Mouse (Mus musculus) gastrocnemius, postnatal 10 days (tissue): ENCODE measurements around the gene Nrn1l. TPM values are rescaled to one million over a fixed set of nuclear protein-coding genes. Genes with fewer than 3 reads are reported as not detected.

Experiments
- DNase-seq: peaks from one replicate; pipeline ENCODE4 v3.0.0; 2021; ENCODE audit warnings: mixed read lengths
- long read RNA-seq, 2 experiments: library from polyadenylated mRNA; stranded (forward); transcript quantifications; one replicate each; pipeline ENCODE4 v2.0.0; 2021
- total RNA-seq, 2 experiments: library from RNA; stranded (reverse); gene quantifications; 2 replicates each; pipeline ENCODE4 v1.2.3; 2021

Nrn1l gene
- total RNA-seq: under 1 TPM in 1 of 2 experiments, not detected in 1; 0.56 TPM
- long read RNA-seq, experiment 1: 0 reads
- long read RNA-seq, experiment 2: 0 reads

DNA sequence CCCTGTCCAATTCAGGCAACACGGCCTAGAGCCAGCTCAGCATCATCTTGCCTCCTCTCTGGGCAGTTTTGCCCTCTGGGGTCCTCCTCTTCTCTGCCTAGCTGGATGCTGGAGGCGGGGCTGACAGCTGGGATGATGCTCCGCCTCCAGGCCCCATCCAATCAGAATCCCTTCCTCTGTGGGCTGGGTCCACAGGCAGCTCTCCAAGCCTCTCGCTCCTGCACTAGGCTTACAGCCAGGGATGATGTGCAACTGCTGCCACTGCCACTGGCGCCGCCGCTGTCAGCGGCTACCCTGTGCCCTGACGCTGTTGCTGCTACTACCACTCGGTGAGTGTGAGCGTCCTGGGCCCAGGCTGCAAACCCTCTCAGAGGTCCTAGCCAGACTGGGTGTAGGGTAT is at the start of gene Nrn1l:
Gene Nrn1l (plus strand): TSS at position 229 of the 400 bp plus-strand sequence.
- peak; percentile 72 for DNase-seq

DNA sequence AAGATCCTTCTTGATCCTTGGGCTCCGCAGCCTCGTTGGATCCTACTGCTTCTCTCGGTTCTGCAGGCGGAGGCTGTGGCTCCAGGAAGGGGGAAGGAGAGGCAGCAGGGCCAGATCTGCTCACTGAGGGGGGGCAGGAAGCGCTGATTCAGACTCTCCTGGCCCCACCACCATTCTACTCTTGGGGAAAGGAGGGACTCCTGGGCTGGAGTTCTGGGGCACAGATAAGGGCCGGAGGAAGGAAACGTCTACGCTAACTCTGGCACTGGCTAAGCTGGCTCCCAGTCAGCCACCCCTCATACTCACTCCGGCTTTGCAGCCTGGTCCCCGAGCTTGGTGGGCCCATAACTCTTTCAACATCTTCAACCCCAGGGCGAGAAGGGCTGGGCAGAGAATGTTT is 46.7 kb upstream of the Nrn1l start:
- DNase-seq: no peak

DNA sequence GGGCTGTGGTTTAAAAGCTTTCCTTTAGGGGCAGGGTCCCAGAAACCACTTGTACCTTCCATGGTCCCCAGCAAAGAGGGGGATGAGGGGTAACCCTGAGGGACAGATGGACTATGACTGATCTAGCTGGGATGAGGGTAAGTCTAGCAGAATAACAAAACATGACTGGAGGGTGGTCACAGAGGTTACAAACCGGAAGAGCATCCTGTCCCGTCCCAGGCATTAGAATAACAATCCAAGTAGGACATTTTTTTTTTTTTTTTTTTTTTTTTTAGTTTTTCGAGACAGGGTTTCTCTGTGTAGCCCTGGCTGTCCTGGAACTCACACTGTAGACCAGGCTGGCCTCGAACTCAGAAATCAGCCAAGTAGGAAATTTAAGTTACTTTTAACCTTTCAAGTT is 43.4 kb upstream of the Nrn1l start:
- no peak for DNase-seq

DNA sequence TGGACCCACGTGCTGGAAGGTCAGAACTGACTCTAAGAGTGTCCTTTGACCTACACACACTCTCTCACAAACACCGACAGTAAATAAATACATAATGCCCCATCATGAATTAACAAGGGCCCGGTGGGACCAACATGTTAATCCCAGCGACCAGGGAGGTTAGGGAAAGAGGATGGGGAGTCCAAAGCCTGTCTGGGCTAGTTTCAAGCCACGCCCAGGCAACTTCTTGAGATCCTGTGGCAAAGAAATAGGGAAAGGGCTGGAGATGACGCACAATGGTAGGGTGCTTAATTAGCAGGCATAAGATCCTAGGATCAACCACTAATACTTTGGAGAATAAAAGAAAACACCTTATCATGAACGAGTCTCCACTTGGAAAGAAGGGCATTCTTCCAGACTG is 42.8 kb upstream of the Nrn1l start:
- no peak for DNase-seq

DNA sequence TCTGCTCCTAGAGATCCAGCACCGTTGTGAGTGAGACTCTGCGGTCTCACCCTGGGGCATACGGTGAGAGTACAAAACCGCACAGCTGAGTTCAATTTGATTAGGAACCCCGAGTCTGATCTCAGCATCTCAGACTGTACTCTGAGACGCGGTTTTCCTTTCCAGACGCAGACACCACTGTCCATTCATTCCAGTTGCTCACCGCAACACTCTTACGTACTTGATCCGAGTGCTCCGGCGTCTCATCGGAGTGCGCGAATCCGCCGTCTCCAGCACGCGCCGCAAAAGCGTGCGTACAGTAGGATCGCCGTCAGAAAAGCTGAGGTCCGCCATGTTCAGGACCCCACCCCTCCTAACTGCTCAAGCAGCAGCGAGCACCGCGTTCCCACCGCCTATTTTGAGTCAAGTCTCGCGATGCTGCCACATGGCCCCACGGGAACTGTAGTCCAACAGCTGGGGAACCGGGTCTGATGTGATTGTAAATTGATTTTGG is 41.7 kb upstream of the Nrn1l start:
- DNase-seq: peak; percentile 88

DNA sequence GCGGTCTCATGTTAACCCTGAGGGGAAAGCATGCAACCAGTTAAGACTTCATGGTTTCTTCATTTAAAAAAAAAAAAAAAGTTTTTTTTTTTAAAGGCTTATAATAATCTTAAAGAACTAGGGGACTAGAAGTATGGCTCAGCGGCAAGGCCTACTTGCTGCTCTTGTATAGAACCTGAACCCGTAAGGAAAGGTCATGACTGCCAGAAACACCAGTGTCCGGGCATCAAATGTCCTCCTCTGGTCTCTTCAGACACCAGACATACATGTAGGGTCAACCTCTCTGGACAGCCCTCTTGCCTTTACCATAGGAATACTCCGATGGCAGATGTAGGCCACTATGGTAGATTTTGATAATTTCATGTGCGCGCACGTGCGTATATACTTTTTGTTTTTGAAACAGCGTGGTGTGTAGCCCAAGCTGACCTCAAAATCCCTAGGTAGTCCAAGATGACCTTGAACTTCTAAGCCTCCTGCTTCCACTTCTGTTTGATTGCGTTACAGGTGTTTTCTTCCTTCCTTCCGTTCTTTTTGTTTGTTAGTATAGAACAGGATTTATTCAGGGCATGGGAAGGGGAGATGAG is 41.1 kb upstream of the Nrn1l start:
- no peak for DNase-seq

DNA sequence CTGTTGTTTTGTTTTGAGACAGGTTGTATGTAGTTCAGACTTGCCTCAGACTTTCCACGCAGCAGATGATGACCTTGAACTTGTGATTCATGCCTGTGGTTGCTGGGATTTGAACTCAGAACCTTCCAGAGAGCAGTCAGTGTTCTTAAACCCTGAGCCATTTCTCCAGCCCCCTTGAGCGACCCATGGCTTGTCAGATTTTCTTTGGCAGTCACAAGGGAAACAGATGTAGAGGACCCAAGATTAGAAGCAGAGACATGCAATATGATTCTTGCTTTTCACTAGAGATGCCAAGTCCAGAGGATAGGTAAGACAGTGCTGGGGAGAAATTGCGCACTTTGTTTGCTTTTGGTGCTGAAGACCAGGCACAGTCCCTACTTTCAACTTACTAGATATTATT is 40.2 kb upstream of the Nrn1l start, which contains the start of gene Cenpt:
Gene Cenpt (minus strand): TSS at position 101 of the 400 bp plus-strand sequence.
- no peak for DNase-seq

DNA sequence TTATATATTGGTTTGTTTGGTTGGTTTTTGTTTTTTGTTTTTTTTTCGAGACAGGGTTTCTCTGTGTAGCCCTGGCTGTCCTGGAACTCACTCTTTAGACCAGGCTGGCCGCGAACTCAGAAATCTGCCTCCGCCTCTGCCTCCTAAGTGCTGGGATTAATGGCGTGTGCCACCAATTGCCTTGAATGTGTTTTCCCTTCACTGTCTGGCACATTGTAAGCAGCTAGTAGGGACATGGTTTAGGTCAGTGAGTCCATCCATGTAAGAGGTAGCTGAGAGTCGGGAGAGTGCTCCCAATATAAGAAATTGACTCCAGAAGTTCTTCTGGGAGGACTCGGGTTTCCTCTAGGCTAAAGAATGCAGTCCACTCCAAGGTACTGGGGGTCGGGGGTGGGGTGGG is 39.1 kb upstream of the Nrn1l start:
- no peak for DNase-seq

DNA sequence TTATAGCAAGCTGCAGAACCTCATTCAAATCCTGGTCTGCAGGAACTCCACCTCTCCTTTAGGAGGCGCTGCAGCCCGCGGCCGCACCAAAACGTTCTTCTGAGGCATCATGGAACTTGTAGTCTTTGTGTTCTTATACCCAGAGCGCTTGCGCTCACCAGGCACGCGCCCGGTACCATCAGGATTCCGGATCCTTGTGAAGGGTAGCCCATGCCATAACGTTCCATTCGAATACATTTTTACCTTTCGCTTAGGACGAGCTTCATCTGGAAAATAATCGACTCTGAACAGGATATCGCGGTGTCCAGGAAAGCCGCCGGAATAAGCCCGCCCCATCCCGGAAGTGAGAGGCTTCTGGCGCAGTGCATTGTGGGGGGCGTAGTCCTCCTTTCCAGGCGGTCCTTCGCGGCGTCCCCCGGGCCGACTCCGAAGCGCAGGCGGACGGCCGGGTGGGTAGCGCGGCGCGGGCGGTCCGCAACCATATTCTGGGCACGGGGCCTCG is 38.6 kb upstream of the Nrn1l start, which contains the start of gene Thap11:
Gene Thap11 (plus strand): TSS at position 418 of the 502 bp plus-strand sequence.
- peak; percentile 93 for DNase-seq

DNA sequence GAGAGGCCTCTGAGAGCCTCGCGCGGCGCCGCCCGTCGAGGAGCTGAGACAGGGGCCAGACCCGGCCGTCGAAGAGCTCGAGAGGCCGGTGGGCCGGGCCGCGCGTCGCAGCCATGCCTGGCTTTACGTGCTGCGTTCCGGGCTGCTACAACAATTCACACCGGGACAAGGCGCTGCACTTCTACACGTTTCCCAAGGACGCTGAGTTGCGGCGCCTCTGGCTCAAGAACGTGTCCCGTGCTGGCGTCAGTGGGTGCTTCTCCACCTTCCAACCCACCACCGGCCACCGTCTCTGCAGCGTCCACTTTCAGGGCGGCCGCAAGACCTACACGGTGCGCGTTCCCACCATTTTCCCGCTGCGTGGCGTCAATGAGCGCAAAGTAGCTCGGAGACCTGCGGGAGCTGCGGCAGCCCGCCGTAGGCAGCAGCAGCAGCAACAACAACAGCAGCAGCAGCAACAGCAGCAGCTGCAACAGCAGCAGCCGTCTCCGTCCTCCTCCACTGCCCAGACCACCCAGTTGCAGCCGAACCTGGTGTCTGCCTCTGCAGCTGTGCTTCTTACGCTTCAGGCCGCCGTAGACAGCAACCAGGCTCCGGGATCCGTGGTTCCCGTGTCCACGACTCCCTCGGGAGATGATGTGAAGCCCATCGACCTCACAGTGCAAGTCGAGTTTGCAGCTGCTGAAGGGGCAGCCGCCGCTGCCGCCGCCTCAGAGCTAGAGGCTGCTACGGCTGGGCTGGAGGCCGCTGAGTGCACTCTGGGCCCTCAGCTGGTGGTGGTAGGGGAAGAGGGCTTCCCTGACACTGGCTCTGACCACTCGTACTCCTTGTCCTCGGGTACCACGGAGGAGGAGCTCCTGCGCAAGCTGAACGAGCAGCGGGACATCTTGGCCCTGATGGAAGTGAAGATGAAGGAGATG is 37.9 kb upstream of the Nrn1l start:
- DNase-seq: peak; percentile 59

DNA sequence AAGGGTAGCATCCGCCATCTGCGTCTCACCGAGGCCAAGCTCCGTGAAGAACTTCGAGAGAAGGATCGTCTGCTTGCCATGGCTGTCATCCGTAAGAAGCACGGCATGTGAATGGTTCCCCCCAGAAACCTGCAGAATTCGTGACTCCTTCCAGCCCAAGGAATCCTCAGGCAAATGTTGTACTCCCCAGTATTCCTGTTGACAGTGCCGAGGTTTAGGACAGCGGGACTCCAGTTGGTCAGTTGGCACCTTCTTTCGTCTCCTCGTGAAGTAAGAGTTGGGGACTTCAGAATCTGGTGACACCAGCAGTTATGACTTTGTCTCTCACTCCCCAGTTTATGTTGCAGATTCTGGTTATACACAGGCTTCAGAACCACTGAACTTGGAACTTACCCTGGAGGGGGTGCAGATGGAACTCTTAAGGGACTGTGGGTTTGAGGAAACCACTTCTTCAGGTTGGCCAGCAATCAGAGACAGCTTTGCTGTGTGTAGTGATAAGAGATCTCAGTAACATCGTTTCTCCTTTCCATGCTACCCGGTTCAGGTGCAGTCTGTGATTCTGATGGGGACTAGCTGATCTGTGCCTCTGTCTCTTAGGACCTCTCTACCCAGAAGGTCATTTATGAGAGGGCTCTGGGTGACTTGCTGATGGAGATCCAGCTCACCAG is 37.1 kb upstream of the Nrn1l start:
- no peak for DNase-seq

DNA sequence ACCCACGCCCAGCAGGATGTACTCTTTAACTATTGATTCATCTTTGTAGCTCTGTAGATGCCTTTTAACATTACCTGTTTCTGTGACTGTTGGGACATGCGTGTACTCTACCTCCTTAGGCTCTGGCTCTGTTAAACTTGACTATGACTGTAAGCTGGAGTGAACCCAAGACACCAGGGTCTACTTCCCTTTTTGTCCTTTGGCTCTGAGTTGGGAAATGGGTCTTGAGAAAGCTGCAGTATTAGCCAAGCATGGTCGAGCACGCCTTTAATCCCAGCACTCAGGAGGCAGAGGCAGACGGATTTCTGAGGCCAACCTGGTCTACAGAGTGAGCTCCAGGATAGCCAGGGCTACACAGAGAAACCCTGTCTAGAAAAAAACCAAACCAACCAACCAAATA is 34.9 kb upstream of the Nrn1l start:
- DNase-seq: no peak

DNA sequence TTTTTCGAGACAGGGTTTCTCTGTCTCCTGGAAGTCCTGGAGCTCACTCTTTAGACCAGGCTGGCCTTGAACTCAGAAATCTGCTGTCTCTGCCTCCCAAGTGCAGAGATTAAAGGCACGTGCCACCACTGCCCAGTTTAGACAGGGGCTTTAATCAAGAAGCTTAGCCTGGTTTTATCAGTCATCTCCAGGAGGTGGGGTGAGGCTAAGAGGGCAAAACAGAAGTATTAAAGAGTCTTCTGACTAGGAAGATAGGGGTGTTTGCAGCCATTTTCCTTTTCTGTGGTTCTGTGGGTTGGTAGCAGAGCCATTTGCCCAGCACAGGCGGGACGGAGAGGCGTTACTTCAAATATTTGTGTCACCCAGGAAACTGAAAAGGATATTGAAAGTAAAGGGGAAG is 34.1 kb upstream of the Nrn1l start:
- DNase-seq: no peak

DNA sequence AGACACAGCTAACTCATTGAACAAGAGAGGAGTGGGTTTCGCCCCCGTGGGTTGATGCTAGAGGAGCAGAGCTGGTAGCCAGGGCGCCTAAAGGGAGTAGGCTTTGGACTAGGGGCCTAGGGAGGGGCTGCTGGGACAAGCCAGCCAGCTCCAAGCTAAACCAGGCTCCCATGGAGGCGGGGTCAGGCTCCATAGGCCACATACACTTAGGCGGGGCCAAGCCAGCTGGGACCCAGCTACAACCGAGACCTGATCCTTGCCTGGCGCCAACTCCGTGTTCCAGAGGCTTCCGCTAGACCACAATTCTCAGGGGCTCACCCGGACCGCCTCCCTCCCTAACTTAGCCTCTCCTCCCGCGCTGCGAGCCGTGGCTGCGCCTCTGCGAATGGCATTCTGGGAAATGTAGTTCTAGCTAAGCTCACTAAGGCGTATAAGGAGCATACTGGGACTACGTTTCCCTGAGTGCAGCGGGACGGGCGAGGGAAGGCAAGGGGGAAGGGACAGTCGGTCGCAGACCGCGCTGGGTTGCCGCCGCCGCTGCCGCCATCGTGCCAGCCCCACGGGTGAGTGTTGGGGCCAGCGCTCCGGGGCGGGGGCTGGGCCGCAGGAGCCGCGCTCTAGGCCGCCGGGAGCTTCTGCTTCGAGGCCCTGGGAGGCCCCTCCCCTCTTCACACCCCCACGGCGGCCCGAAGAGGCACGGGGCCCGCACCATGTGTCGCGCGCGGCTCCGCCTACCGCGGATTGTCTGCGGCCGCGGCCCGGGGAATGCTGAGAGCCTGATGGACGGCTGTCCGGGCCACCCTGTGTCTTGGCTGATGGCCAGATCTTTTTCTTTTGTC is 33.0 kb upstream of the Nrn1l start, which contains the start of gene Nutf2:
Gene Nutf2 (plus strand): TSS at position 438 of the 839 bp plus-strand sequence.
- DNase-seq: peak; percentile 85

DNA sequence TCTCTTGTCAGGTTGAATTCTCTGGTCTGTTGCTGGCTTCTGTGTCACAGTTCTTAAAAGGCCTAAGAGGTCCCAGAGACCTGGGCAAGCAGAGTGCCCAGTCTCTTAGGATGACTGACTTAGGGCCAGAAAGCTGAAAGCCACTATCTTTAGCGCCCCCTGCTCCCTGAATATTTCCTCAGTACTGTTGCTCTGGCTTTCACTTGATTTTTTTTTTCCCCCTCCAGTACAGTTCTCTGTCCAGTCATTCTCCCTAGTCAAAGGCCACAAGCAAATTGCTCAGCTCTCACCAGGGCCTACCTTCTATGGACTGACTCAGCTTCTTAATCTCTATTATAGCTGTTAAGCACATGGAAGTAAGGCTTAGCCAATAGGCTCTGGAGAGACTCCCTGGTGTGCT is 31.4 kb upstream of the Nrn1l start:
- no peak for DNase-seq

DNA sequence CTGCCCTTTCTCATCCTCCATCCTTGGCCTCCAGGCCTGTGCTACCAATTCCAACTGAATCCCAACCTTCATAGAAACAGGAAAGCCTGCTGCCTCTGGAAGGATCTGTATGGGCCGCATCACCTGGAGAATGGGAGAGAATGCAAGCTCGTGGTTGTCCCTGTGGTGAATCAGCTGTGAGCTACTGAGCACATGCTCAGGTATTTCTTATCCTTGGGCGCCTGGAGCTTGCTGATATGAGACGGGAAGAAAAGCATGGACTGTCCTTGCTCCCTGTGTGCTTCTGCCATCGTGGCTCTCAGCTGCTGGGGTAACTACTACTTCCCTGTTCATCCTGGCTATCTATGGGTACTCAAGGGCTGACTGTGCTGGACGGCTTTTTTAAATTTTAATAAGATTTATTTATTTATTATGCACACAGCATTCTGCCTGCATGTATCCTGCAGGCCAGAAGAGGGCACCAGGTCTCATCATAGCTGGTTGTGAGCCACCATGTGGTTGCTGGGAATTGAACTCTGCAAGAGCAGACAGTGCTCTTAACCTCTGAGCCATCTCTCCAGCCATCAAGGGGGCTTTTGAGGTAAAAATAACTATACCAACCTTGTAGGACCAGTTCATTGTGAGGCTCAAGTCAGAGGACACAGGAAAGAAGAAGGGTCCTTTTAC is 26.9 kb upstream of the Nrn1l start:
- no peak for DNase-seq

DNA sequence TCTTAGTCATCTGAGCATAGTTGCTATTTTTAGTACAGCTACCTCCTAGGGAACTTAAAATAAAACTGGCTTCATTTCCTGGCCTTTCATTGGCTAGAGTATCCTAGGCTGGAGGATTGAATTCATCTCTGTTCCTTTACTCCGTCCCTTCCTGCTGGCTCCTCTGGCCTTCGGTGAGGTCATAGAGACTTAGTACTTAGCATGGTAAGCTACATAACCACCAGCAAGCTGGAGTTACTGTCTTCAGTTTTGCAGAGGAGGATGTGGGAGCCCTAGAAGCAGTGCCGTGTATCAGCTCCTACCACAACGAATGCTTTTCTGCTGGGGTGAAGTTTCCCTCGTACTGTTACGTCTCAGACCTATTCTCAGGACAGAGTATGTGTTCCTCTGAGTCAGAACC is 19.1 kb upstream of the Nrn1l start:
- no peak for DNase-seq

DNA sequence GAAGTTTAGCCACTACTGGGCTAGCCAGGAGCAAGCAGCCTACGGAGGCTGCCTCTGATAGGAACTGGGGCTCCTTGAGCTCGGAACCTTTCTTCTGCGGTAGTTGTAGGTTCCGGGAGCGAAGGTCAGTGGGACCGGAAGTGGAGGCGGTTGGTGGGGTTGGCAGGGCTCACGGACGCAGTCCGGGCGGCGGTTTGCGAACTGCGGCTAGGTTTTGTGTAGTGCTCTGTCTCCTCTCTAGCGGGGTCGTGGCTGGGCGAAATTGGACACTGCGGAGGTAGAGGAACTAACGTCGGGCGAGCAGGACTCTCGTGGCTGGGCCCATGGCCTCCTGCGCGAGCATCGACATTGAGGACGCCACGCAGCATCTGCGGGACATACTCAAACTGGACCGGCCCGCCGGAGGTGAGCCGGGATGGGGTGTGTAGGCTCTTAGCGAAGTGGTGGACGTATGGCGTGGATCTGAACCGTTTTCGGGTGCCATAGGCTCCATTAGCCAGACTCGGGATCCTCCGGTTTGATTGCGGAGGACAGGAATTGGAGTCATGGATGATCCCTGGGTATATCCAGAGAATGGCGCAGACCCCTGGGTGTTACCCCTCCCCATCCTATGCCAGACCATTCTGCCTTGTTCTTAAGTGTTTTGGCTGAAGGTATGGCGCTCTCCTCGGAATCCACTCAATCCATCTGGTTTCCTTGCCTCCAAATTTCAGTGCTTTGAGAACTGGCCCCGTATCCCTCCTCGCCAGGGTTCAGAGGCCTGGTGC is 12.4 kb upstream of the Nrn1l start, which contains the start of gene Edc4:
Gene Edc4 (plus strand): TSS at position 128 of the 767 bp plus-strand sequence.
- DNase-seq: peak; percentile 84

DNA sequence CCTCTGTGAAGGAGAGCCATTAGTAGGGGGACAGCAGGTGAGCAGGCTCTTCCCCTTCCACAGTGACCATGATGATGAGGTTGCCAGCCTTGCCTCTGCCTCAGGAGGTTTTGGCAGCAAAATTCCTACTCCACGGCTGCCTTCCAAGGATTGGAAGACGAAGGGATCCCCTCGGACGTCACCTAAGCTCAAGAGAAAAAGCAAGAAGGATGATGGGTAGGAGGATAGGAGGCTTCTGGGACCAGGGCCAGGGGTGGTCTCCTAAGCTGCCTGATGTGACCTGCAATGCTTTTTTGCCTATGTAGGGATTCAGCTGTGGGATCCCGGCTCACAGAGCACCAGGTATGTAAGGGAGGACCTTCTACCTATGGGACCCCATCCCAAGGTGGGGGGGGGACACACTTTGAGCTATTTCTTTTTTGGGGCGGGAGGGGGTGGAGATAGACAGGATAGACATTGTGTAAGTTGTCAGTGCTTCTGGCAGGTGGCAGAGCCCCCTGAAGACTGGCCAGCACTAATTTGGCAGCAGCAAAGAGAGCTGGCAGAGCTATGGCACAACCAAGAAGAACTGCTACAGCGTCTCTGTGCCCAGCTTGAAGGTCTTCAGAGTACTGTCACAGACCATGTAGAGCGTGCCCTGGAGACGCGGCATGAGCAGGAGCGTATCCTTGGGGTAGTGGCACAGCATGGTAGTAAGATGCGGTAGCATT is 3.5 kb upstream of the Nrn1l start:
- DNase-seq: no peak
